Mouse (Mus musculus) lung, postnatal 36 days (tissue): Measurements from ENCODE around the gene Hoxb1.
A peak's percentile ranks its signal among the peaks of the same experiment; 100 is the strongest.

ENCODE experiments used
- DNase-seq: peaks from one replicate; pipeline ENCODE4 v3.0.0; 2022; ENCODE audit warnings: mixed read lengths

The Hoxb1 gene

DNA sequence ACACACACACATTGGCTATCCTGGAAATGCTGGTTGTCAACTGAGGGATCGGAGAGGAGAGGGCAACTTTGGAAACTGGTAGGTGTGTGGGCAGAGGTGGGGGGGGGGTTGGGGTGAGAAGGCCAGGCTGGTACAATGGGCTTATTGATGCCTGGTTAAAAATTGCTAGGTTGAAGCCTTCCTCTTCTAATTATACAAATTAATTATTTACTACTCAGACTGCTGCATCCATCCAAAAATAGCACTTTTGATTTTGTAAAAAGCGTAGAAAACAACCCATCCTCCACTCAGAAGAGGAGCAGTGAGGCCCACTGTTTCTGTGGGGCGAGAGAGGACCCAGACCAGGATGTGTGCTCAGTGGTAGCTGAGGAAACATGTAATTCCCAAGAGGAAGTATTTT is 30.6 kb upstream of the Hoxb1 start:
- no peak for DNase-seq

DNA sequence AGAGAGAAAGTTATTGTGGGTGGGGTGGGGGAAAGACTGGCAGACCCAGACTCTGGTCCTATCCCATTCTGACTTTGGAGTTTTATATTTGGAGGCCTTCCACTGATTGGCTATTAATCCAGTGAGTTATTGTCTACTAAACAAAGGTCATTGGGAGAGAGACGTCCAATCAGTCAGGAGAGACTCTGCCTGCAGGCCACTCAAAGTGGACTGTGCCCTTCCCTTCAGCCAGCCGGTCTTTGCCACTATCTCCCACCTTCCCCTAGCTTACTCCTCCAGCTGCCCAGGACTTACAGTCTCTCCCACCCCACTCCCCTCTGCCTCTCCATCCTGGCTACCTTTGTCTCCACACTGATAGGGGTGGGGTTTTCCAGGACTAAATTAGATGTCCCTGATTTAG is 29.0 kb upstream of the Hoxb1 start:
- no peak for DNase-seq

DNA sequence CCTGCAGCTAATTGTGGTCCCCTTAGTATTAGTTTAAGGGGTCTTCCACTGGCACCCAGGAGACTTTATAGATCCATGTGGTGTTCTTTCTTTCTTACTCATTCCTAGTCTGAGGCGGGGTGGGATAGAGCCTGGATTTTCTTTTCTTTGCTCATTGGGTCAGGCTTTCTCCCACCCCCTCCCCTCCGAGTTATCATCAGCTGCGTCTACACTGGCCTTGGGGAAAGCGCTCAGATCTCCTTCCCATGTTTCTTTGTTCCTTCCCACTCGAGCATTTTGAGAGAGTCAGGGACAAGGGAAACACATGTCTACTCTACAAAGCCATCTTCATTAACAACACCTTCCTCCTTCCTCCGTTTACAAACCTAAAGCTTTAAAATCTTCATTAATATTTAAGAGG is 28.5 kb upstream of the Hoxb1 start:
- no peak for DNase-seq

DNA sequence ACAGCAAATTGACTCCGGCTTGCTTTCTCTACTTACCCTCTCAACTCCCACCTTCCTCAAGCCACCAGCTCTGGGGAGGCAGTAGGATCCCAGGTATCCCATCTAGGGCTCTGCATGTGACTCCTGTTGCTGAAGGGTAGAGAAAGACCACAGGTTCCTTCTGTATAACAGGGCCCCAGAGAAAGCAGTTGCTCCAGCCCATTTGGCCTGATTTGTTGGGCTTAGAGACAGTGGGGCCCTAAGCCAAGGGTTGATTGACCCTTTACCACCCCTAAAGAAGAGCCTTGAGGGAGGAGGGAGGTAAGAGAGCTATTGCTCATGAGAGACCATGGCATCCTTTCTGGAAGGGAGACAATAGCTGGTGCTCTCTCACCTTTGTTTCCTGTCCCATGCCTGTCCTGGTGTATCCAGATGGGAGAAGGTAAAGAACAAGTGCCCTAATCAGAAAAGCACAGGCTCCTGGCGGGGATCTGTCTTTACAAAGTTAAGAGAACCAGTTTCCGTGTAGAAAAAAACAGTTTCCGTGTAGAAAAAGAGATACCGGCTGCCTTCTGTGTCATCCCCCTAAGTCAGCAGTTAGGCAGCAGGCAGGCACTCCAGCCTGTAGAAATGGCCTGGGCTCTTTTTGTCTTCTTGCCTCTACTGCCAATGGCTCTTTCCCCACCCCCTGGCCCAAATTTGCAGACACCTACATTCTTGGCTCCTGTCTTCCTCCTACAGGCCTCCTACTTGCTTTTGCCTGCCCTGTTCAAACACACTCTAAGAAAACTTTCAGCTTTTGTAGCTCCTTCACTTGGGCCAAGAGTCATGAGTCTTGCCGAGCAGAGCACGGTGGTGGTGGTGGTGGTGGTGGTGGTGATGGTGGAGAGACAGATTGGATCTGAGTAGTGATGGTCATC is 26.3 kb upstream of the Hoxb1 start:
- DNase-seq, result no peak

DNA sequence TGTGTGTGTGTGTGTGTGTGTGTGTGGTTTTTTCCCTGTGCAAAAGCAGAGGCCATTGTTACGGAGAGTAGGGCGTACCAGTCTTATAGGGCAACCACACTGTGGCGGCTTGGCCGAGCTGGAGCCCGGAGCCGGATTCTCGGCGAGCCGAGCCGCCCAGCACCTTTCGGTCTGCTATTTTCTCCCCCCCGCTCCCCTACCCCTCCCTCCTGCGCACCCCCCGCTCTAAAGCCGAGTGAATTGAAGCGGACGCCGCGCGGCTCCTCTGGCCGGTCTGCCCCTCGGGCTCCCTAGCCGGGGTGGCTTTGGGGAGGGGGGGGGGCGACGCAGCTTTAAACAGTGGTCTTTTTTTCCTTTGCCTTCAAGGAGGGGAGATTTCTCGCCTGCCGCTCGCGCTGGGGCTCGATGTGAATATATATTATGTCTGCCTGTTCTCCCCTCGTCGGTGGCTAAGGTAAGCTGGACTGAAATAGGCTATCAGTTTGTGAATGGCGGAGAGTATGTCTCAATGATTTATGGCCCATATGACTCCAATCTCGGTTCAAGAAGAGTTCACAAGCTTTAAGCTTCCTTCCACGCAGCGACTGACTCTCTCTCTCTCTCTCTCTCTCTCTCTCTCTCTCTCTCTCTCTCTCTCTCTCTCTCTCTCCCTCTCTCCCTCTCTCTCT is 24.7 kb upstream of the Hoxb1 start:
- DNase-seq, result no peak

DNA sequence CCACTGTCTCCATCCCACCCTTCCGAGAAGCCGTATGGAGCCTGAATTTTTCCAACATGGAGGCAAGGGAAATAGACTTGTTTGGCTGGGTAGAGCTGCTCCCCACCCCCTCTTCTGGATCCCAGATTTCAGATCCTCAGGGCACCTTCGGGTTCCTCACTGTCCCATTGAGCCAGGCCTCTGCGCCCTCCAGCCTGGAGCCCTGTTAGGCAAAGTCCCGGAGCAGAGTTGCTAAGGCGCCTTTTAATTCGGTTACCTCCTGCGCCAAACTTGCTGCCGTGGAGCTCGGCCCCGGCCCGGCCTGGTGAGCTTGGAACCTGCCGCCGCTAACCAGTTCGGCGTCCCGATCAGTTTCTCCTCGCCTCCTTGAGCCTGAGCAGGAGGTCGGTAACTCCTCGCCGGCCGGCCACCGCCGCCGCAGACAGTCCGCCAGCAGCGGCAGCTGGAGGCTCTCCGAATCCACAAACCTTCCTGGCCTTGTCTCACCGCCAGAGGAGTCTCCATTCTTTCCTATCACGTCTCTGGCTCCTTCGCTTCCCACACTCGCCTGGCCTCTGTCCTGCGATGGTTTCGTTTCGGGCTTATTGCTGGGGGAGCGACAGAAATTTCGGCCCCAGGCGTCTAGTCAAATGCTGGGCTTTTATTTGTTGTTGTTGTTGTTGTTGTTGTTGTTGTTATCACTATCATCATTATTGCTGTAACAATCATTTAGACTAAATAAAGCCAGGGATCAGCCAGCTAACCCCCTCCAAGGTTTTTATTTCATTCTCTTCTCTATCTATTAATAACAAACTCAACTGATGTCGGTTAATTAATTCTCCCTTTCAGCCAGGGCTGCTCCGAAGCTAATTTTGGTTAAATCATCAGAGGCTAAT is 23.6 kb upstream of the Hoxb1 start:
- no peak for DNase-seq

DNA sequence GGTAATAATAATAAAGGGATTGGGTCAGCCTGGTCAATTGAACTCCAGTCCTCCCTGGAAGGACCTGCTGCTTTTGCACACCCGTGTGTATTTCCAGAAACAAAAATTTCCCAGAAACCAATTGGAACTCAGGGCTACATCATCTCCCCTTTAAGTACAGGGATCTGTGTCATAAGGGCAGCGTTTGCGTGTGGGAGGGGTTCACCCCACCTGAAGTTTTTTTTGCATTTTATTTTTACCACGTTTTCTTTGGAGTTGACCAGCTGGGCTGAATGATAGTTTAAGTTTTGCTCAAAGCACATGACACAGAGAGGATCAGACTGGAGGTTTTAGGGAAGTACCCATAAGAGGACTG is 23.0 kb upstream of the Hoxb1 start:
- DNase-seq, result no peak

DNA sequence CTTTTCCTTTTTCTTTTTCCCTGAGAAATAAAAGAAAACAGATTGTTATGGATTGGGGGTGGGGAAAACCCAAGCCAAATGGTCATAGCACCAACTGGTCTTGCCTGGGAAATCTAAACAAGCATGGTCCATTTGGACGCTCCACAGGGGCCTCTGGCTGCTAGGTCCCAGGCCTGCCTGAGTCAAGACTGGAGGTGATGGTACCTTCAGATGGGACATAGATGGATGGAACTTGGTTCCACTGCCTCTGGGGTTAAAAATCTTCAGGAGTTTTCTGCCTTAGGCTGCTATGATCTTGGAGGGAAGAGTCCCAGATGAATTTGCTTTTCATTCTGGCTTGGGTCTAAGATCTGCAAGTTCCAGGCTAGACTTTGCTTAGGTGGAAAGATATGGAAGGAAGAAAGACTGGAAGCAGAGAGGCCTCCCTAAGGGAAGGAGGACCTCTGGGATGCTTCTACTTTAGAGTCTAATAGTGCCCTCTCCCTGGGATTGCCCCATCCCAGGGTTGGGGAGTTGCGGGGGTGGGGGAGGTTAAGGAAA is 22.3 kb upstream of the Hoxb1 start:
- no peak for DNase-seq

DNA sequence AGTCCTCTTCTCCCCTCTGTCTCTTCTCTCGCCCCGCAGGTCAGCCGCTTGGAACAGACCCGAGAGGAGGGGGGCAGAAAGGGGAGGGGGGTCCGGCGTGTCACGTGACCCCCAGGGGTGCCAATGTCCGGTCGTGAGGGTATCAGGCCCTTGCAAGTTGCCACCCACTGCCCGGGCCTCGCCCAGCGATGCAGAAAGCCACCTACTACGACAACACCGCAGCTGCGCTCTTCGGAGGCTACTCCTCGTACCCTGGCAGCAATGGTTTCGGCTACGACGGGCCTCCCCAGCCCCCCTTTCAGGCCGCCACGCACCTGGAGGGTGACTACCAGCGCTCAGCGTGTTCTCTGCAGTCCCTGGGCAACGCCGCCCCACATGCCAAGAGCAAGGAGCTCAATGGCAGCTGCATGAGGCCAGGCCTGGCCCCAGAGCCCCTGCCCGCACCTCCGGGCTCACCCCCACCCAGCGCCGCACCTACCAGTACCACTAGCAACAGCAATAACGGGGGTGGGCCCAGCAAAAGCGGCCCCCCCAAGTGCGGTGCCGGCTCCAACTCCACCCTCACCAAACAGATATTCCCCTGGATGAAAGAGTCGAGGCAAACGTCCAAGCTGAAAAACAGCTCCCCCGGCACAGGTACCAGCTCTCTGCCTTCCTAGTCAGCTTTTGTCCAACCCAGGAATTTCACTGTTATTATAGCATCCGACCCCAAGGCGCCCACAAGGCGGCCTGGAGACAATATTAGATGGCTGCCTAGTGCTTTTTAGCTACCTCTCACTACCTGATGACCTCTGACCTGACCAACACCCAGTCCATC is 21.3 kb upstream of the Hoxb1 start:
- no peak for DNase-seq

DNA sequence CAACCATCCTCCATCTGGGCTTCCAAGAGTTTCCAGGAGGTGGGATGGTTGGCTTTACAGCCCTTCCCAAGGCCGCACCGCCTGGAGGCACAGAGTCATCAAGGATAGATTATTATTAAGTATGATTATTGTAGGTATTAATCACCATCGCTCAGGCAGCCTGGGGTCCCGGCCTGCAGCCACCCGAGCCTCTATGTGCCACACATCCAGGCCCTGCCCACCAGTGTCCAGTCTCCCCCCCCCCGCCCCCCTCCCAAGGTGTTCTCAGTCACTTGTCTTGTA is 20.7 kb upstream of the Hoxb1 start:
- no peak for DNase-seq

DNA sequence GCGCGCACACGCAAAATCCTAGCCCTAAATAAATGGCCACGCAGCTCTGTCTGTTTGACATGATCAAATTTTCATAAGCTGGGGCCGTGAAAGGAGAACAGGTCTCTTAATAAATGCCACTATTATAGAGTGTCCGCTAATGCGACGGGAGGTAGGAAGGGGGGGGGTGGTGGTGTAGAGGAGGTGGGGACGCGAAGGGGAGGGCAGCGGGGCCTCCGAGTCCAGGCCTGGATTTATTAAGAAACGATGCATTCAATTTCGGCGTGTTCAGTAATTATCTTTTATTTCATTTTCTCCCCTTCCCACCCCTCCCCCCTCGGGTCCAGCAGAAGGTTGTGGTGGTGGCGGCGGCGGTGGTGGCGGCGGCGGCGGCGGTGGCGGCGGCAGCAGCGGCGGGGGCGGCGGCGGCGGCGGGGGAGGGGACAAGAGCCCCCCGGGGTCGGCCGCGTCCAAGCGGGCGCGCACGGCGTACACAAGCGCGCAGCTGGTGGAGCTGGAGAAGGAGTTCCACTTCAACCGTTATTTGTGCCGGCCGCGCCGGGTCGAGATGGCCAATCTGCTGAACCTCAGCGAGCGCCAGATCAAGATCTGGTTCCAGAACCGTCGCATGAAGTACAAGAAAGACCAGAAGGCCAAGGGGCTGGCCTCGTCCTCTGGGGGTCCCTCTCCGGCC is 20.2 kb upstream of the Hoxb1 start:
- DNase-seq, result no peak

DNA sequence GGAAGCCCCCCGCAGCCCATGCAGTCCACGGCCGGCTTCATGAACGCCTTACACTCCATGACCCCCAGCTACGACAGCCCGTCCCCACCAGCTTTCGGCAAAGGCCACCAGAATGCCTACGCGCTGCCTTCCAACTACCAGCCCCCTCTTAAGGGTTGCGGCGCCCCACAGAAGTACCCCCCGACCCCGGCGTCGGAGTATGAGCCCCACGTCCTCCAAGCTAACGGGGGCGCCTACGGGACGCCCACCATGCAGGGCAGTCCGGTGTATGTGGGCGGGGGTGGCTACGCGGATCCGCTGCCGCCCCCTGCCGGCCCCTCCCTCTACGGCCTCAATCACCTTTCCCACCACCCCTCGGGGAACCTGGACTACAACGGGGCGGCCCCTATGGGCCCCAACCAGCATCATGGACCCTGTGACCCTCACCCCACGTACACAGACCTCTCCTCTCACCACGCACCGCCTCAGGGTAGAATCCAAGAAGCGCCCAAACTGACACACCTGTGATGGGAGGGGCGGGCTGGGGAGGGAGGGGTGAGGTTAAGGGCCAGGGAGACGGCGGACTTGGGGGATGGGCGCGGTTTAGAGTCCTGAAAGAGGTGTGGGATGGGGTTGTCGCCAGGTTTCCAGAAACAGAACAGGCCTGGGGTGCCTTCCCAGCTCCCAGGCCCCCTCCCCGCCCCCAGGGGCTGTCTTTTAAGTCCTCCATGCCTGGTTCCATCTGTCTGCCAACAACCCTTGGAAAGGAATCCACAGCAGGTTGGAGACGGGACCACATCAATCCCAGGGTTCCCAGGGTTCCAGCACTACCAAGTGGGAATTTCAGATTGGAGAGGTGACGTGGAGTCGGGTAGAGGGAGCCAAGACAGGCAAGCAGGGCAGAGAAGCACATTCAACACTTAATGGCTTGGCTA is 19.4 kb upstream of the Hoxb1 start:
- no peak for DNase-seq

DNA sequence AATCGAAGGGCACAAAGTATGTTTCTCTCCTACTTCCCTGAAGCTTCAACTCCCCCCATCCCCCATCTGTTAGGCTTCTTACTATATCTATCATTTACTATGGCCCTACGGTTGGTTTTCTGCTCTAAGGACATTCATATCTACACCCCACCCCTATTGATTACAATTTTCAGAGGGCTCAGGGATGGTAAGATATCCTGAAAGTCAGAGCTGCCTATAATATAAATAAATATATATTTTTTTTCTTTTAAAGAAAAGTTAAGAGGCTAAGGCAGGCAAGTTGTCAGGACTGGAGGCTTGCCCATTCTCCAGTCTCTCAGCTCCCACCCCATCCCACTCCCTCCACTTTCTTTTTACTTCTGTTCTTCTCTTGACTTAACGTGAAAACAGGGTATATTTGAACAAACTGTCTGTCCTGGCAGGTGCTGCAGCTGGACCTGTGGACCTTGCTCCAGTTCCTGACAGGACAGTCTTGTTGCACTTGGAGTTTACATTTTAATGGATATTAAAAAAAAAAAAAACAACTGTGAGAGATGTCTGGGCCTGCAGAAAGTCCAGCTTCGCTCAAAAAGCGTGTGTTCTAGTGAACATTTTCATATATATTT is 18.5 kb upstream of the Hoxb1 start:
- DNase-seq, result no peak

DNA sequence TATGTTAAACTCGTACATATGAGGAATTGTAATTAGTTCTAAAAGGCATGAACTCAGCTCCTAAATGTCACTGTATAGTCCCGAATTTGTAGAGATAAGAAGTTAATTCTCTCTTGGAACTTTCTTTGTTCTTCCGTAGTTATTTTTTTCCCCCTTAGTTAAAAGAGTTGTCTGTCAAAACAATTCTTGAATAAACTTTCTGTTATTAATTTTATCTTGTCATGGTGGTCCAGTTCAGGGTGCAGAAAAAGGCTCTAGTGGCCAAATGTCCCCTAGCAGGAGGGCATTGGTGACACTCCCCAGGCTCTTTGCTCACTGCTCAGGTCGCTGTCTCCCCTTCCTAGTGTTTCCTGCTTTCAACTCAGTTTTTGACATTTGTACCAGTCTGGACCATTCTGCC is 17.8 kb upstream of the Hoxb1 start:
- DNase-seq, result no peak

DNA sequence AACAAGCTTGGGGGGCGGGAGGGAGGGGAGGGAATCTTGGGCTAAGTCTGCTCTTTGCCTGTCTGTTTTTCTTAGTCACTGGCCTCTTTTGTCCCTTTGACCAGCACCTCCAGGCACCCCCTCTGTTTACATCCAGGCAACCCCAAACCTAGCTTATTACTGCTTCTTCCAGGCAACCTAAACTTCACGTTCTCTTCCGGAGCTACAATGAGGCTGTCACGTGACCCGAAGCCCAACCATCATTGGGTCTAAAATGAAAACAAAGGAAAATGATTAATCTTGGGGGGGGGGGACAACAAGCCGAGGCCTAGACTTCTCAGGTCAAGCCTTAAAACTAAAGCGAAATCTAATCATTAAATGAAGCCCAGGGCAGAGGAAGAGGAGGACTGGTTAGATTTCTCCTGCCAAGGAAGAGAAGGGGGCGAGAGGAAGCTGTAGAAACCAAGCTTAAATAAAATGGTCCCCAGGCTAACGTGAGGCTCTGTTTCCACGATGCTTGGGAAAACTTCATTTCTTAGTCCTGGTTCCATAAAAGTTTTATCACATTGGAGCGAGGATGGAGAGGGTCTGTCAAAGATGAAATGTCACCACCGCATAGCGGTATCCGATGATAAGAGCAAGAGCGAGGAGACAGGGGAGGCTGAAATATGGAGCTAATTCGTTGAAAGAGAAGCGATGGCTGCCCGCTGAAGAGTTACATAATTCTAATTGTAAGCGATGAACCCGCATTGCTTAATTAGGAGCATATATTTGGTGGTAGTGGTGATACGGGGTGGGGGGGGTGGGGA is 17.2 kb upstream of the Hoxb1 start:
- peak; percentile 69 for DNase-seq

DNA sequence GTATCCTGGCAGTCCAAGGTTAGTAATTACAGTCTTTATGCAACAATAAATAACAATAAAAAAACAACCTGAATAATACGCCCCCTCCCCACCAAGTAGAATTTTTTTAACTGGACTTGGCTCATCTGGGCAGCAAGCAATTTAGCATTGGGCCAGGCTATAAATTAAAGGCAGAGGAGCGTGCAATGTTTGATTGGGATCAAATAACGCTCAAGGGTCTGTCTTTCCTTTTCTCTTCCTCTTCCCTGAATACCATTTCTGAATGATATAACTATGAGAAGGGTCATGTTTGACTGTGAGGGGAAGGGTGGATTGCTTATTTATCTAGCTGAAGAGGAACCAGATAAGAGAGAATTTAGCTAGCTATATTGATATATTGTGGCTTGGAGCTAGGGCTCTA is 16.6 kb upstream of the Hoxb1 start:
- no peak for DNase-seq

DNA sequence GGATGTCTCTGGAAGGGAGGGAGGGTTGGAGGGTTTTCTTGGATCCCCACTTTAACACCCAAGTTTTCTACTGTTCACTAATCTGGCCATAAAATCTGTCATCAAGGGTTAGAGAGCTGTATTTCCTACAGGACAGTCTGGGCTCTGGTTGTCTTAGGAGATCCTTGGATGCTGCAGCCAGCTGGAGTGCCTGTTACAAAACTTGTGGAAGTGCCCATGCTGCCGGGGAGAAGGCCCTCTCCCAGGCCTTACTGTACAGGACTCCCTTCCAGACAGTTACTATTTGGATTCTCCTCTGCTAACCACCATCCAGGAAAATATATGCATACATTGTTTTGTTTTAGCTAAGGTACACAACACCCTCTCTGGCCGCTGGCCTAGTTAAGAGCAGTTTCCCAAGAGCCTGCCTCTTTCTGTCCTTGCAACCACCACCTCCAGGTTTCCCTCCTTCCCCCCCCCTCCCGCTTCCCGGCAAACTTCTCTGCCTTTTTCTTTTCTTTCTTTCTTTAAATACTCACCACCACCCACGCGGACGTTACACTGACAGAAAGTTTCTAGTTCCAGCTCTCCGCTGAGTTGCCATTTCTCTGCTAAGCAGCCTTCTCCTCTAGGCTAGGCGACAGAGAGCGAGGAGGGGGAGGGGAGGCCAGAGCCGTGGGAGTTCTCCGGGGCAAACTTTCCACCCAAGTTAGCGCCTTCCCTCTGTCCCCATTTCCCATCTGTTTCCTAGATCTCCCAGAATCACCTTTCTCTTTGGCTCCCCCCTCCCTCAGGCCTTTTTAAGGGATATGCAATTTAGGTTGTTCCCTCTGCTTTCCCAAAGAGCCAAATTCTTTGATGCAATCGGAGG is 15.8 kb upstream of the Hoxb1 start:
- no peak for DNase-seq

DNA sequence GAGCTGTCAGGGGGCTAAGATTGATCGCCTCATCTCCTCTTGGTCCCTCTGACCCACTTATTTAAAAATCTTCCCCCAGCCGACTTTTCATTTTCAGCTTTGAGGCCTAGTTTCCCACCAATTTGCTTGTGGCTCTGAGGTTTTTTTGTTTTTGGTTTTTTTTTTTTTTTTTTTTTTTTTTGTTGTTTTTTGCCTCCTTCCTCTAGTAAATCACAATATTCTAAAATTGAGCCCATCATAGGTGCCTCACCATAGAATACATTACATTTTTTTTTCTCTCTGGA is 15.3 kb upstream of the Hoxb1 start, which contains the start of gene Hoxb2:
TSS of gene Hoxb2 (plus strand) at position 185 of the 284 bp plus-strand sequence.
- DNase-seq, result no peak

DNA sequence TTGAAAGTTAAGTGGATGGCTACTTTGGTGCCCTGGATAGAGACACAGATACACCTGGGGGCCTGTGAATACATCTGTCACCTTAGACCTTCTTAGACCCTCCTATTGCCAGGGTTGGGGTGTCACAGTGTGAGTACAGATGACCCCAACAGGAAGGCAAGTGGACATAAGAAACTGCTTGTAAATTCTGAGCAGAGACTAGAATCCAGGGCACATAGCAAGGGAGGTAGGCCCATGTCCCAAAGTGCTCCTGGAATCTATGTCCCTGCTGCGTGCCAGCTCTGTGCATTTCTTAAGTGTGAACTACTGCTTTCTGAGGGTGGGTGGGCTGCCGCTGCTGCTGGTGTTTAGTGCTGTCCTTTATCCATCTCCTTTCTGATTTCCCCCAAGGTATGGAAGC is 14.8 kb upstream of the Hoxb1 start:
- no peak for DNase-seq
